Mouse (Mus musculus) gastrocnemius, adult 2 months (tissue): ENCODE measurements around the gene Adam8. TPM values are rescaled to one million over a fixed set of nuclear protein-coding genes. Genes with fewer than 3 reads are reported as not detected.

ENCODE experiments used
- DNase-seq: peaks from one replicate; pipeline ENCODE4 v3.0.0; 2022
- H3K27ac ChIP-seq: fragments of 200-600 bp; 2 replicates; pipeline ENCODE4 v1.8.1; 2022; ENCODE audit warnings: mild to moderate bottlenecking
- H3K4me3 ChIP-seq: fragments of 200-600 bp; 2 replicates; pipeline ENCODE4 v1.8.1; 2022; ENCODE audit warnings: mild to moderate bottlenecking, moderate library complexity
- CTCF ChIP-seq: fragments of 200-600 bp; IDR thresholded peaks from 2 replicates; pipeline ENCODE4 v1.8.1; 2022; ENCODE audit warnings: antibody characterized with exemption, mild to moderate bottlenecking, moderate library complexity
- intact Hi-C: fragments of 180-260 bp; cut with DNase I; formaldehyde crosslinking; loops from one replicate; pipeline ENCODE4 v1.15.1; 2025
- total RNA-seq, 2 experiments: library from RNA; stranded (reverse); gene quantifications; 2 replicates each; pipeline ENCODE4 v1.2.3; 2021

The Adam8 gene
- total RNA-seq, 2 experiments from 2014 or later, result 0.39 to 0.43 TPM

GRCm38 (mm10) chr7:139998691-139999350 lies 6.5 kb upstream of the Adam8 start:
- Histone ChIP-seq H3K27ac (no peak overlapping the region), H3K4me3 (no peak overlapping the region)
- no peak for DNase-seq
- TF ChIP-seq CTCF, result no peak
- intact Hi-C loops, result no loop called here

DNA sequence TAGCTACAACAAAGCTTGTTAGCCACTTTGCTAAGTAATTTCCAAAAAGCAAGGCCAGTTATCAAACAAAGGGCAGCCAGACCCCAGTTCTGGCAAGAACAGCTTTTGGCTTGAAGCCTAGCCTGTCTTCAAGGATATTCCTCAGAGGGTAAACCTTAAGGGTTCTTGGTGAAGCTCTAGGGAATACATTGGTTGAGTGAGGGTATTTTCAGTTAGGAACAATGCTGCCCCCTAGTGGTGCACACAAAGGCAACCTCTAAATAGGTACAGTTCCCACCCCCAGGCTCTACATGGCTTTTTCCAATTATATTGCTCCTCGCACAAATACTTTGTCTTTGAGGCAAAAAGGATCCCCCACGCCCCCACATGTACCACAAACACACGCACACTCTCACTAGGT lies 2.3 kb upstream of the Adam8 start:
- intact Hi-C loops, result loop anchor here (1.0 kb wide), 1 partner anchor 25 kb away; no protein-coding TSS in a partner anchor
- no peak overlapping the region for H3K4me3 ChIP-seq
- DNase-seq, result peak; percentile 37
- TF ChIP-seq CTCF, result peak; percentile 84
- no peak overlapping the region for H3K27ac ChIP-seq

- no peak overlapping the region for H3K4me3 ChIP-seq
- DNase-seq, result no peak
- no peak for TF ChIP-seq CTCF
- intact Hi-C loops, result loop anchor here (1.0 kb wide), 1 partner anchor 25 kb away; no protein-coding TSS in a partner anchor
- H3K27ac ChIP-seq, result no peak overlapping the region
Measured at GRCm38 (mm10) chr7:139994202-139994601, 1.8 kb upstream of the Adam8 start.

DNA sequence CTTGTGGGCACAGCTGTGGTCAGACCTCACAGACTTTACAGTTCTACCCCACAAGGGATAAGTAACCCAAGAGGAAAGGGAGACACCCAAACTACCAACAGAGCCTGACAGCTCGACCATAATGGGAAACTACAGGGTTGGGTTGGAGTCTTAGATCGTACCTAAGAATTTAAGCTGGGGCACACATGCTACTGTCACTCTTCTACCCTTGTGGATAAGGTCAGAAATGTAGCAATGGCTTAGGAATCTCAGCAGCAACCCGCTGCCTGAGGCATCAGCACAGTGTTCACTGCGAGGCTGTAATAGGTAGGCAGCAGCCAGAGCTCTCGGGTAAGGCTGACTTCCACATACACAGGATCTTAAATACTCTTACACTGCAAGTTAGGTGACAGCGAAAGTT lies 1.2 kb upstream of the Adam8 start:
- intact Hi-C loops, result no loop called here

DNA sequence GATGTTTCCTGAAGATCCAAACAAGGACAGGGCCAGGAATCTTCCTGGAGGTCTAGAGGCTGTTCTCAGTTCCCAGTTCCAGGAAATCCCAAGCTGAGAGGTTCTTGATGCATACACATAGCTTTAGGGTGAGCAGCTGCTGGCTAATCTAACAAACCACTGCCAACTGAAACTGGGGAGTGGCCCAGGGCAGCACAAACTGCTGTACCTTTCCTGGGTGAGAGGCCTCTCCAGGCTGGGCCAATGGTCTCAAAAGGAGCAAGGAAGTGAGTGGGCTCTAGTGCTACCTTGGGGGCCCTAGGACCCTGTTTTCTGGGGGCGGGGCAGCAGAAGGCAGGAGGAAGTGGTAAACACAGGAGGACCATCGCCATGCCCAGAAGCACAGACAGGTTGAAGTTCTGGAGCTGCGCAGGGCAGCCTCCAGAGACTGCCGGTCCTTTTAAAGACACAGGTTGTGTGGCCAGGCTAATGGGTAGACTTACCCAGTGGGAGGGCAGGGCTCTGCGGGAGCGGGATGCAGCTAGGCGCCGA lies 1.4 kb downstream of the Adam8 start:
- no peak overlapping the region for H3K4me3 ChIP-seq
- no peak for DNase-seq
- H3K27ac ChIP-seq, result no peak overlapping the region
- intact Hi-C loops, result no loop called here
- TF ChIP-seq CTCF, result no peak

More for the DNA sequence above, 1.2 kb upstream of the Adam8 start:
- TF ChIP-seq CTCF, result no peak
- Histone ChIP-seq H3K27ac (no peak overlapping the region), H3K4me3 (no peak overlapping the region)
- DNase-seq, result no peak

- TF ChIP-seq CTCF, result no peak
- Histone ChIP-seq H3K4me3 (no peak overlapping the region), H3K27ac (no peak overlapping the region)
- DNase-seq, result no peak
- intact Hi-C loops, result no loop called here
Measured at GRCm38 (mm10) chr7:139988272-139988671, 4.1 kb downstream of the Adam8 start.

GRCm38 (mm10) chr7:139984505-139984904 lies 7.9 kb downstream of the Adam8 start:
- DNase-seq, result no peak
- no peak for TF ChIP-seq CTCF
- intact Hi-C loops, result no loop called here
- Histone ChIP-seq H3K4me3 (no peak overlapping the region), H3K27ac (no peak overlapping the region)

- no peak for TF ChIP-seq CTCF
- Histone ChIP-seq H3K4me3 (no peak overlapping the region), H3K27ac (no peak overlapping the region)
- intact Hi-C loops, result no loop called here
- no peak for DNase-seq
Measured at GRCm38 (mm10) chr7:139982058-139982457, 10.3 kb downstream of the Adam8 start.

GRCm38 (mm10) chr7:139980778-139981177 lies 11.6 kb downstream of the Adam8 start:
- intact Hi-C loops, result no loop called here
- TF ChIP-seq CTCF, result no peak
- Histone ChIP-seq H3K4me3 (no peak overlapping the region), H3K27ac (no peak overlapping the region)
- DNase-seq, result no peak

DNA sequence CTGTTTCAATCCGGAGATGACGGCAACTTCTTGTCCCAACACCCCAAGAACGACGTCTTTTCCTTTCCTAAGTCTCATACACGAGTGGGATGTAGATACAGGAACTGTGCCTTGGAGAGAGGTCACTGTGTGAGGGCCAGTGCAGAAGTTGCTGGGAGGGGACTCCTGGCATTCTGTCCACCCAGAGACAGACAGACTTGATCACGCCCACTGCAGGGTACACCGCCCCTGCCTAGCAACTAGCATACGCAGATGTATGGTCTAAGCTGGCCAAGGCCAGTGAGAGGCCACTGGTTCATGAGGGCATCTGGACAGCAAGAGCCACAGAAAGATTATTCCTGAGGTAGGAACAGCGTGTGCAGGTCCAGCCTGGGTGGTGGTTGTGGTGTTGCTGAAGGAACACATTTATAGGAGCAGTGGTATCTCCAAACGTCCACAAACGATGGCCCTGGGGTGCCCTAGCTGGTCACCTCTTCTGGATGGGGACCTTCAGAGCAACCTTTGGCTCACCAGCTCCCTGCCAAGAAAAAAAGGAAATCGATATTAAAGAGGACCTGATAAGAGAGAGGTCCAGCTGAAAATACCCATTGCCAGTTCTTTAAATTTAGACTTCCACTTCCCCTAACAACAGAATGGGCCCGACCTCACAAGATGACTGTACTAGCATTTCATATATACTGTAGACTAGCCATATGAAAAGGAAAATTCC lies 13.2 kb downstream of the Adam8 start:
- Histone ChIP-seq H3K27ac (peak overlapping the region; percentile 53; the same call in 1 of the 2 replicates), H3K4me3 (peak overlapping the region; percentile 74)
- intact Hi-C loops, result loop anchor here (10.0 kb wide), 1 partner anchor 166 kb away; no protein-coding TSS in a partner anchor
- DNase-seq, result no peak
- TF ChIP-seq CTCF, result no peak

DNA sequence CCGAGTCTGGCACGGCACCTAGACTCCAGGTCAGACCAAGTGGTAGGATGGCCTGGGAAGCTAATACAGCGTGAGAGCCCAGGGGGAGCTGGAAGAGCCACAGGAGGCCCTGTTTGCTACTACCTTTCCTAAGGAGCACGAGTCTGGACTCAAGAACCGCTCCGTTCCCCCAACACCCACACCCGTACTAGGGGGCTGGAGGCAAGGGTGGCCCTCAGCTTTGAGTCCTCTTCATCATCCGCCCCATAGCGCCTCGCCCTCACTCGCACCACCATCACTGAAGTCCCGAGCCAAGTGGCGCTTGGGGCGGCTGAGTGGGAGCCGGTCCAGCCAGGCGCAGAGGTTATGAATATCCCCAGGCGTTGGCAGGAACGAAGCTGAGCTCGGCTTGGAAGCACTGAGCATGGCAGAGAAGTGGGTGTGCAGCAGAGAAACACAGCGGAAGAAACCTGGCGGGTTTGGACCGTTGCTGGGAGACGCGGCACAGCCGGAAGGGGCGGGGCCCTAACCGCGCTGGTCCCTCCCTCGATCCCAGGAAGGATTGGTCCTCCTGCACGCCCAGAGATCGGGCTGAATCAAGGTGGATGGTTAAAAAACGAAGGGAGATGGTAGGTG lies 14.0 kb downstream of the Adam8 start, which contains the start of gene 6430531B16Rik:
Gene 6430531B16Rik, minus strand, starts transcription at position 478 of the 615 bp plus-strand sequence.
- Histone ChIP-seq H3K4me3 (peak within 1 kb of the TSS; percentile 74), H3K27ac (peak within 1 kb of the TSS; percentile 53)
- peak; percentile 87 for DNase-seq
- TF ChIP-seq CTCF, result no peak
- intact Hi-C loops, result loop anchor here (10.0 kb wide), 1 partner anchor 166 kb away; no protein-coding TSS in a partner anchor

GRCm38 (mm10) chr7:139975471-139975870 lies 16.9 kb downstream of the Adam8 start:
- Histone ChIP-seq H3K27ac (no peak overlapping the region), H3K4me3 (no peak overlapping the region)
- TF ChIP-seq CTCF, result no peak
- DNase-seq, result no peak
- intact Hi-C loops, result loop anchor here (10.0 kb wide), 1 partner anchor 169 kb away; no protein-coding TSS in a partner anchor
